Mouse (Mus musculus) ZHBTc4 (cell line): ENCODE measurements at regions not wholly inside any gene's neighbourhood (a gene's known extent, or its start where the extent isn't known, plus 50 kb on each side); places are given as distances from the start of the nearest gene placed in this dataset.

Source experiments
- DNase-seq: peaks from one replicate; pipeline ENCODE4 v3.0.0-alpha.2; 2011; ENCODE audit warnings: low read depth, low spot score

GRCm38 (mm10) chr9:23024061-23024460 lies 198.8 kb upstream of the Bmper start:
- DNase-seq, result no peak

DNA sequence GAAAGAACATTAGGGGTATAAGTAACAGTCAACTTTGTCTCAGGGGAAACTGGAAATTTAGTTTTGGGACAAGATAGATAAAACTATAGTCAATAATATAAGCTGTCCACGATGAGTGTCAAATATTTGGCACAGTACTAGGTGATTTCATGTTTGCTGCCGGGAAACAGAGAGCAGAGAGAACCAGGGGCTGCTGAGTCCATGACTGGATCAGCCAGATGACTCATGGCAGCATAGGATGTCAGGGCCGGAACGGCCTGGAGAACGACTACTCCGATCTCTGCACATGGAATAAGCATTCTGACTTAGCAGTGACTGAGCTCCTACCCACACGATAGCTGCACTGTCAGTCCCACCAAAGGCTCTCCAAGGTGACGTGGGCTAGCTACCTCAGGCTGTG lies 197.6 kb upstream of the Bmper start:
- no peak for DNase-seq

- DNase-seq, result peak; percentile 87
Observed at GRCm38 (mm10) chr9:23027377-23028313, 195.2 kb upstream of the Bmper start.

- no peak for DNase-seq
Observed at GRCm38 (mm10) chr9:23029421-23029820, 193.5 kb upstream of the Bmper start.

GRCm38 (mm10) chr9:23030138-23030537 lies 192.7 kb upstream of the Bmper start:
- no peak for DNase-seq

DNA sequence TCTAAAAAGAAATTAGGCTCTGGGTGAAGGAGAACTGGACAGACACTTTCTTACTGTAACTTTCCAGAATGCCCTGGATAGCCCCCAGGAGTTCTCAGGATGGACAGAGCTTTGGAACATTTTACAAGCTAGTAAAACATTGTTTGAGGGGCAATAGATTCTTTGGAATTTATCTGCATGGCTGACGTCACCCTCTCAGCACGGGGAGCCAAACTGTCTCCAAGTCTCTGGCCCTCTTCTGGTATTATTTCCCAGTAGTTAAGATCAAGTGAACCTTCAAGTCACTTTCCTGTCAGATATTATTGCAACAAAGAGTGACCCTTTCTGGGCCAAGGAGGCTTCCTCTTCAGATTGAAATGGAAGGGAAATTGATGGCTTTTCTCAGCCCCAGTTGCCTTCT lies 192.3 kb upstream of the Bmper start:
- no peak for DNase-seq

DNA sequence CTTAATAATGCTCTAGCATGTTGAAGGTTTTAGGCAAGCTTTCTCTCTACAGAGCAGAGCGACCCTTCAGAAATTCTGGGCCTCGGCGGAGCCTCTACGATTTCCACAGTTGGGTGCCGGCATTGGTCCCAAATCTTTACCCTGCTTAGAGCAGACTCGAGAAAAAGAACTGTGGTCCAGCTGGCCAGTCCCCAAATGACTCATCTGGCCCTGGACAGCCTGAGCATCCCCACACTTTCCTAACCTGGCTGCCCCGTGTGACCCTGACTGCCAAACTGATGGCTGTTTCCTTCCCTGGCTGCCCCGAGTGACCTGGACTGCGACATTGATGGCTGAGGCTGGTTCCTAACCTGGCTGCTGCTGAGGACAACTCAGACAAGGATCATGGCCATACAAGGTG lies 191.0 kb upstream of the Bmper start:
- no peak for DNase-seq

- no peak for DNase-seq
Observed at GRCm38 (mm10) chr9:23035306-23035705, 187.6 kb upstream of the Bmper start.

GRCm38 (mm10) chr9:23035901-23036610 lies 186.8 kb upstream of the Bmper start:
- DNase-seq, result peak; percentile 63

- DNase-seq, result no peak
Observed at GRCm38 (mm10) chr9:23037513-23037914, 185.4 kb upstream of the Bmper start.

GRCm38 (mm10) chr9:23039588-23039987 lies 183.3 kb upstream of the Bmper start:
- no peak for DNase-seq

GRCm38 (mm10) chr9:23041025-23041424 lies 181.9 kb upstream of the Bmper start:
- no peak for DNase-seq

- no peak for DNase-seq
Observed at GRCm38 (mm10) chr9:23041537-23042472, 181.1 kb upstream of the Bmper start.

- DNase-seq, result no peak
Observed at GRCm38 (mm10) chr9:23043006-23043405, 179.9 kb upstream of the Bmper start.

- DNase-seq, result peak; percentile 90
Observed at GRCm38 (mm10) chr9:23045486-23045885, 177.4 kb upstream of the Bmper start.

- no peak for DNase-seq
Observed at GRCm38 (mm10) chr9:23050751-23051150, 172.1 kb upstream of the Bmper start.

DNA sequence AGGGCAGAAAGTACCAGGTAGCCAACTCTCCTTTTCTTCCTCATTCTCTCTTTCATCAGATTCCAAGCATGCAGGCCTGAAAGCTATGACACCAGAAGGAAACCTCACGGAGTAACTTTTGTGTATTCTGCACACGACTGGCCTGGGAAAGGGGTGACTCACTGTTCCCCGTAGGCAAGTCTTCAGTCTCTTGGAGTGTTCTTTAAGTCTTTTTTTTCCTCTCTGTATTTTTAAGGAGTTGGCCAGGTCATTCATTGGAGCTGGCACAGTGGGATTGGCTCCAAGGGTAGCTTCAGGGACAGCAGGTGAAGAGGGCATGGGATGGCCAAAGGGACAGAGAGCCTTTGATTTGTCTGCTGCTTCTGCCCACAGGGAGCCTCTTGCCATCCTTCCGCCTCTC lies 163.3 kb upstream of the Bmper start:
- DNase-seq, result no peak

DNA sequence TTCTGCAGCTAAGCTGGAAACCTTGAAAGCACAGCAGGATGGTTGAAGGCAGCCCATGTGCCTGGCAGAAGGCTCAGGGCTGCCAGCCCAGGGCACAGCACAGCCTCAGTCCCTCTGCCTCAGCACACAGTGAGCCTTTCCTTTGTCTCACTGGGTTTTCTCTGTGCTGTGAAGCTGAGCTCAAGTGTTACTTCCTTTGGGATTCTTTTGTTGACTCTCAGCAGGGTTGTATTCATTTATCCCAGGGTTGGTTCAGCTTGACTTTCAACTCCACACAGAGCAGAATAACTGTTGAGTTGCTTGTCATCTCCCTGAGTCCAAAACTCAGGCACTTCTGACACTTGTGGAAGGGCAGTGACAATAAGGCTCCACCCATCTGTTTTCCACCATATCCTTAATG lies 162.3 kb upstream of the Bmper start:
- DNase-seq, result peak; percentile 61

DNA sequence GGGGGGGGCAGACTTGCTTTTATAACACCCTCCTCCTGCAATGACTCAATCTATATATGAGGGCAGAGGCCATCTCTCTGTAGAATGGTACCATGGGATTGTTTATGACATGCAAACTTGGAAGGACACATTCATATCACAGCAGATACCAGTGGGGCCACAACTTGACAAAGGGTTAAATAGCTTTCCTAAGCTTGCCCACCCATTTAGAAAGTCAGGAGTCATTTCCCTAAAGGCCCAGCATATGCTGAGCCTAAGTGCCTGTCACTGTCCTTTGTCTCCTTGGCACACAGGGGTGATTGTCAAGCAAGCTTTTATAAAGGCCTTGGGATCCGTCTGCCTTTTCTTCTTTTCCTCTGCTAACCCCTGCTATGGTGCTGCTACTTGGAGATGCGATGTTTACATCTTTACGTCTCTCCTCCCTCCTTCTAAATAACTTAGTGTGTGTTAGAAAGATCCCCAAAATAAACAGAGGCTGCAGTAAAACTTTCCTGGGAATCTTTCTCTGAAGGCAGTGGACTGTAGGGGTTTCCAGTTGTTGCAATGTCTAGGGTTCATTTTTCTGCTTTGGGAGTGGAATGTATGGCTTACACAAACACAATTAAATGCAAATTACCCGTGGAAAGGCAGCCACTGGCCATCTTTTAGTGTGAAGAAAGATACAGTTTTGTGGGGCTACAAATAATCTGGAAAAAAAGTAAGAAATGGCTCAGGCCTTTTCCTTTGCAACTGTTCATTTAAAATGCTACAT lies 161.5 kb upstream of the Bmper start:
- DNase-seq, result no peak

GRCm38 (mm10) chr9:23062057-23062655 lies 160.7 kb upstream of the Bmper start:
- no peak for DNase-seq
